Mouse (Mus musculus): ENCODE data around the gene Rpl9-ps6. TPM values are rescaled to one million over a fixed set of nuclear protein-coding genes. Genes with fewer than 3 reads are reported as not detected.
"Not testable (repeated sequence)": the region's sequence is repeated elsewhere in the genome, so short reads cannot be mapped to it uniquely, and the experiment has no call there.

Gene Rpl9-ps6
- polyA plus RNA-seq, 1 experiment = 33.5 TPM

DNA sequence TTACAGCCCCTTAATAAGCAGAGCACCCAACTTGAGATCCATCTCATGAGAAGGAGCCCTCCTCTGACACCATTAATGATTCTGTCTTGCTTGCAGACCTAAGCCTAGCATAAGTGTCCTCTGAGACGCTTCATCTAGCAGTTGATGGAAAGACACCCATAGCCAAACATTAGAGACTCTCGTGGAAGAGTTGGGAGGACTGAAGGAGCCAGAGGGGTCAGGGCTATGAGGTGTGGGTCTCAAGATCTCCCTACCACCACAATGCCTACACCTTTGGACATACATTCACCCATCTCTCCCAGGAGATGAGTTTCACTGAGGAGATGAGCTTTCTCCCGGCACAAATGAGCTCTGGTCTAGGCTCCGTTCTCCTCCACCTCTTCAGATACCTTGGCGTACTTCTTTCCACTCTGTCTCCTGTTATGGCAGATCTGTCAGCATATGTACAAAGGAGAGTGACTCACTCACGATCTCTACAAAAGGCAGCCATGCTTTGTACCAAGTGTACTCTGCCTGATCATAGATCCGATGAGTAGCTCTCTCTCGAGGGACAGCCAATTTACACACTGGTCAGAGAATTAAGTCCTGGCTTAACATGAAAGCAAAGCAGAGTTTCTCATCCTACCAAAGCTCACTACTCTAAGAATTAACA, 14.5 kb upstream of the Rpl9-ps6 start:
- no peak for DNase-seq (ENCODE audit: low read depth)
- TF ChIP-seq POLR2A (IDR thresholded peaks at IDR 0.05; ENCODE audit: borderline replicate concordance, extremely low read depth, insufficient read depth, insufficient read length, poor library complexity, severe bottlenecking) (no peak), CTCF (IDR thresholded peaks at IDR 0.05; ENCODE audit: borderline replicate concordance, extremely low read depth, insufficient read depth, insufficient read length) (no peak)

DNA sequence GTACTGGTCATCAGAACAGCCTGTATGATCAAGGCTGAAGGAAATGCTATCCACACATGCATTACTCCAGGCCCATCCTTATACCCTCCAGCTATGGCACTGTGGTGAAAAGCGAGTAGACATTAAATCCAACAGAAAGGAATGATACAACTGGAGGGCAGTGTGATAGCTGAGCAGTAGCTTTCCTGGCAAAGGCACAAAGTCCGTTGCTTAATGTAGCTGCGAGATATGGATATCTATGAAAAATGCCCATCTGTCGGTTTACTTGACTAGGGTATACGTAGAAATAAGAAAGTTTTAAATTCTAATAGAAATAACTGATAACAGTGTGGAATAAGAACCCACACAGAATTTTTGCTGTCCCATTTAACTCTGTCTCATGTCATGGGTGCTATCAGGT, 13.9 kb upstream of the Rpl9-ps6 start:
- no peak for DNase-seq (ENCODE audit: low read depth)
- TF ChIP-seq CTCF (IDR thresholded peaks at IDR 0.05; ENCODE audit: borderline replicate concordance, extremely low read depth, insufficient read depth, insufficient read length) (no peak), POLR2A (IDR thresholded peaks at IDR 0.05; ENCODE audit: borderline replicate concordance, extremely low read depth, insufficient read depth, insufficient read length, poor library complexity, severe bottlenecking) (no peak)

DNA sequence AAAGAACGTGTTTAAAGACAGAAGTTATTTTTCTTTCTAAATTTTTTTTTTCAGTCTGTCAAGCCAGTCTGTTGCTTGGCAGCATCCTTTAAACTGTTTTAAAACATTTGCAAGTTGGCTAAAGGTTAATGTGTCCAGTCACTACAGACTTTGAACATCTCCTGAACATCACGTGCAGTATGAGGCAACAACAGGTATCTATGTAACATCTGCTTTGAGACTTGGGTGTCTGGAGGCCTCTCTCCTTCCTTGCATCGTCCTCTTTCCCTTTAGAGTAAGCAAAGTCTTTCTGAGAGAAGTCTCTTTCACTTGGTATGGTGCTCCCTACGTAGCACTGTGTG, 10.3 kb upstream of the Rpl9-ps6 start:
- TF ChIP-seq CTCF (IDR thresholded peaks at IDR 0.05; ENCODE audit: borderline replicate concordance, extremely low read depth, insufficient read depth, insufficient read length) (no peak), POLR2A (IDR thresholded peaks at IDR 0.05; ENCODE audit: borderline replicate concordance, extremely low read depth, insufficient read depth, insufficient read length, poor library complexity, severe bottlenecking) (no peak)
- no peak for DNase-seq (ENCODE audit: low read depth)

DNA sequence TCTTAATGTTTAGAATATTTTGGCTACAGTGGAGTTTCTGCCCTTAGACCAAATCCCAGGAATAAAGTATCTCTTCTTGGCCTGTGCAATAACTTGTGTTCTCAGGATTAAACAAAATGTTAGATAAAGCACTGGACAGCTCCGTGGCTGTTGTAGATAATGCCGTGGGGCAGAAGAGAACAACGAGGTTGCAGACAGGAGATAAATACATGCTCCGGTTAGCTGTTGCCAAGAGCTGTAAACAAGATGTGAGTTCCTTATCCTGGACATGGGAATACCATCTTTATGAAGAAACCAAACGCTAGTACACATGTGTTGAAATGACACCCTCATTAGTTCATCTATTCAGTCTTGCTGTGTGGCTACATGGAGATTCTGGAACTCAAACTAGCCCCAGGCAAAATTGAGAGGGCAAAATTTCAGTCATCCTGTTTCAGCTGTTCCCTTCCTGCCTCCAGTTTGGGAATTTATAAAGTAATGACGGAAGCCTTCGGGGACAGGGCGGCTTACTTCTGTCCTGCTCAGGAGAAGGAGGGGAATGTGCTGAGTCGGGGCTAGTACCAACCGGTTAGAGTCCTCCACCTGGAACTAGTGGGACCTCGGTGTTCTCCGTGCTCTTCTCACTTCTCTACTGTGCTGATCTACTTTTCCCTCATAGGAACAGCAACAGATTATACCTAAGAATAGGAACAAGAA, 9.8 kb upstream of the Rpl9-ps6 start:
- DNase-seq (ENCODE audit: low read depth) = no peak
- TF ChIP-seq POLR2A (IDR thresholded peaks at IDR 0.05; ENCODE audit: borderline replicate concordance, extremely low read depth, insufficient read depth, insufficient read length, poor library complexity, severe bottlenecking) (no peak), CTCF (IDR thresholded peaks at IDR 0.05; ENCODE audit: borderline replicate concordance, extremely low read depth, insufficient read depth, insufficient read length) (no peak)

DNA sequence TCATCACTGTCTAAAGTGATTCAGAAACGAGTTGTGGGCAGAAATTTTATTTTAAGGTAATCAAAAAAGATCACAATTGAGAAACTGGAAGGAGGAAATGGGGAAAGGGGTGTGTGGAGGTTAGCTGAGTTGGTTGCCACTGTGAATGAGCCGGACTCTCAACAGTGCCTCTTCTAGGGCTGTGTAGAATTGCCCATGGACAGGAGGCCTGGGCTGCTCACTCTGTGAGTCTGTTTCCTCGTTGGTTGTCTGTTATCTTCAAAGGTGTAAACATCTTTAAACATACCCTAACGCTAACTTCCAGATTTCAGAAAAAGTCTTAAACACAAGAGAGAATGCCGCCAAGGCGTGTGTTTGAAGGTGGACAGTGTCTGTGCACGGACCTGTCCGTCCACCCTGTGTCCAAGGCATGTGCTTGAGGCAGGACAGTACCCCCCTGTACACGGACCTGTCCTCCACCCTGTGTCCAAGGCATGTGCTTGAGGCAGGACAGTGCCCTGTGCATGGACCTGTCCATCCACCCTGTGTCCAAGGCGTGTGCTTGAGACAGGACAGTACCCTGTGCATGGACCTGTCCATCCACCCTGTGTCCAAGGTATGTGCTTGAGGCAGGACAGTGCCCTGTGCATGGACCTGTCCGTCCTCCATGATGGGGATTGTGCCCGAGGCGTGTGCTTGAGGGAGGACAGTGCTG, 4.3 kb upstream of the Rpl9-ps6 start:
- TF ChIP-seq POLR2A (IDR thresholded peaks at IDR 0.05; ENCODE audit: borderline replicate concordance, extremely low read depth, insufficient read depth, insufficient read length, poor library complexity, severe bottlenecking) (no peak), CTCF (IDR thresholded peaks at IDR 0.05; ENCODE audit: borderline replicate concordance, extremely low read depth, insufficient read depth, insufficient read length) (no peak)
- DNase-seq (ENCODE audit: low read depth) = no peak

DNA sequence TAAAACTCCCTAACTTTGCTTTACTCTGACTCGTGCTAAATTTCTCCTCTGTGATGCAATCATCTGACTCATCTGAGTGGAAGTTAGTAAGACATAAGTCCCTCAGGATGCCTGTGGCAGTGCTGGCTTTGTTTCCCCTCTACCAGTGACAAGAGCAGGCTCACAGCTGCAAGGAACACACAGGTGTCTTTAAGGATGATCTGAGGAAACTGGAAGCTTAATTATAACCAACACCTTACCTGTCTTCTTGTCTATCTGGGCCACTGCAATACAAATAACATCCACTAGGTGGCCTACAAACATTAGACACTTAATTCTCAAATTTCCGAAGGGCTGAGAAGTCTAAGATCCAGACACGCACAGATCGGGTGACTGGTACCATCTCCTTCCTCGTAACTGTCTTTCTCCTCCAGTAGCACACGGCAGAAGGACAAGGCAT, 3.7 kb upstream of the Rpl9-ps6 start:
- peak; percentile 73 for DNase-seq (ENCODE audit: low read depth)
- TF ChIP-seq CTCF (IDR thresholded peaks at IDR 0.05; ENCODE audit: borderline replicate concordance, extremely low read depth, insufficient read depth, insufficient read length) (peak; percentile 57; the same call in 1 of the 2 replicates), POLR2A (IDR thresholded peaks at IDR 0.05; ENCODE audit: borderline replicate concordance, extremely low read depth, insufficient read depth, insufficient read length, poor library complexity, severe bottlenecking) (no peak)

DNA sequence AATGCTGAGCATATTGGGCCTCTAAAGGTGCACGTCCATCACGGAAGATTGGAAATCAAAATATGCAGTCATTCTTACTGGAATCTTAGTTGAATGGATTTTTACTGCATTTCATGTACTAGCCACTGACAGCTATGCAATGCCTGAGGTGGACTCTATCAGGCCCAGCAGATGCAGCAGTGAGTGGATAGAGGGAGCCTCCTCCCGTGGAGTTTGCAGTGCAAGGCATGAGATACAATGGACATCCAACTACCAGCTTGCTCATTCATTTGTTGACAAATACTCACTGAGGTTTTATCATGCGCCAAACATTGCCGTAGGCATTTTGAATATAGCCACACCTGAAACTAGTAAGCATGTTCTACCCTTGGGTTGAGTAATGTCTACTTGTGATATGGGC, 947 bp upstream of the Rpl9-ps6 start:
- no peak for TF ChIP-seq POLR2A (IDR thresholded peaks at IDR 0.05; ENCODE audit: borderline replicate concordance, extremely low read depth, insufficient read depth, insufficient read length, poor library complexity, severe bottlenecking)
- TF ChIP-seq CTCF (IDR thresholded peaks at IDR 0.05; ENCODE audit: borderline replicate concordance, extremely low read depth, insufficient read depth, insufficient read length) = no peak
- DNase-seq (ENCODE audit: low read depth) = no peak

DNA sequence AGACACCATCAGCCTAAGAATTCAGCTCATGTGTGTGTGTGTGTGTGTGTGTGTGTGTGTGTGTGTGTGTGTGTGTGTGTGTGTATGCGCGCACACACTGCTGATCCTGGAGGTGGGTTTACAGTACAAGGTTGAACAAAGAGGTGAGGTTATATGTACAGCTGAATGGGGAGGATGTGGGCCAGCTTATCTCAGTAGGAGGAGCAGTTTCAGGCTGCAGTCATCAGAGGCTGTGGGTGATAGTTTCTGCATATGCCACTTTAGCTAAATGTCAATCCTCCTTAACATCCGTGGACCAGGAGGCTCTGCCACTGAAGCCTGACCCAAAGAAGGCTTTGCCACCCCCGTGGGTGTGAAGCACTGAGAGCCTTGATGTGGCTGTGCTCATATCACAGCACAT, 1.1 kb downstream of the Rpl9-ps6 start:
- no peak for TF ChIP-seq CTCF (IDR thresholded peaks at IDR 0.05; ENCODE audit: borderline replicate concordance, extremely low read depth, insufficient read depth, insufficient read length)
- no peak for TF ChIP-seq POLR2A (IDR thresholded peaks at IDR 0.05; ENCODE audit: borderline replicate concordance, extremely low read depth, insufficient read depth, insufficient read length, poor library complexity, severe bottlenecking)
- DNase-seq (ENCODE audit: low read depth) = no peak

DNA sequence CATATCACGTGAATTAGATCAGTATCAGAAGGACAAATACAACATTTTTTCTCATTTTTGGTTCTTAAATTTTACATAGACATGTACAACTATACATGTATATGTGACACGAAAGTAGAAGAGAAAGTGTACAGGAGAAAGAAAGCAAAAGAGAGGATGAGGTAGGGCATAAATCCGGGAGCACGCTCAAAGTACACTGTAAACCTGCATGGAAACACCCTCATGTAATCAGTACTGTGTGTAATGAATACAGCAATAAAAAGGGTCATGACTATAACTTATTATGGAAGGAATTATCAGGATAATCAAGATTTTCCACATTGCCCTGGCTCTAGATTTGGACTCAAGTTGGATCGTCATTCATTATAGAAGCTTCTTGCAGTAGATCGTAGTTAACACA, 3.3 kb downstream of the Rpl9-ps6 start:
- TF ChIP-seq CTCF (IDR thresholded peaks at IDR 0.05; ENCODE audit: borderline replicate concordance, extremely low read depth, insufficient read depth, insufficient read length) = no peak
- no peak for TF ChIP-seq POLR2A (IDR thresholded peaks at IDR 0.05; ENCODE audit: borderline replicate concordance, extremely low read depth, insufficient read depth, insufficient read length, poor library complexity, severe bottlenecking)
- no peak for DNase-seq (ENCODE audit: low read depth)

DNA sequence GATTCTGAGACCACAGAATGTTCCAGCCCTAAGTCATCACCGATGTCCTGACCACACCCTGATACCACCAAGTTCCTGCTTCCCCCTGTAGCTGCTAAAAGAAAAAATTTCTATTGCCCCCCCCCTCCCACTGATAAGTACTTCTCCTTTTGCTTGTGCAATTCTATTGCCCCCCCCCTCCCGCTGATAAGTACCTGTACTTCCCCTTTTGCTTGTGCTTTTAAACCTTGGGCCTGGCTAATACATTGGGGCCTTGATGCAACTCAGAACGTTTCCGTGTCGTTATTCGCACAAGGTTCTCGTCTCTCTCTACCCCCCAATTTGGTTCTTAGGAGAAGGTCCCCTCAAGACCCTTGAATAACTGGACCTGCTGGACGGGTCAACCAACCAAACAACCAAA, 8.7 kb downstream of the Rpl9-ps6 start:
- not testable (repeated sequence) for DNase-seq (ENCODE audit: low read depth)

DNA sequence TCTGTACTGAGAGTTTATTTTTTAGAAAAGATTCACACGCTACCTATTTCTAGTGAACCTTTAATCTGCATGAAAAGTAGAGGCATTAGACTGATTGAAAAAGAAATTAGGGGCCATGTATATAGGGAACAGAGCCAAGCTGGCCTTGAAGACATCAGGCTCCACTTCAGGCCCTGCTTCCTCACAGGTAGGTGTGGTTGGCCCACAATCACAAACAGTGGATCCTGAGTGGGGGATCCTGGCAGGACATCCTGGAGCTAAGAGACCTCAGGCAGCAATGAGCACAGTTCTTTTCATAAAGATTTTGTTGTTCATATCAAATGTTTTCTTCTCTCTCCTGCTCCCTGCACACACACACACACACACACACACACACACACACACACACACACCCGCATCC, 9.6 kb downstream of the Rpl9-ps6 start:
- TF ChIP-seq CTCF (IDR thresholded peaks at IDR 0.05; ENCODE audit: borderline replicate concordance, extremely low read depth, insufficient read depth, insufficient read length) = no peak
- TF ChIP-seq POLR2A (IDR thresholded peaks at IDR 0.05; ENCODE audit: borderline replicate concordance, extremely low read depth, insufficient read depth, insufficient read length, poor library complexity, severe bottlenecking) = no peak
- no peak for DNase-seq (ENCODE audit: low read depth)

DNA sequence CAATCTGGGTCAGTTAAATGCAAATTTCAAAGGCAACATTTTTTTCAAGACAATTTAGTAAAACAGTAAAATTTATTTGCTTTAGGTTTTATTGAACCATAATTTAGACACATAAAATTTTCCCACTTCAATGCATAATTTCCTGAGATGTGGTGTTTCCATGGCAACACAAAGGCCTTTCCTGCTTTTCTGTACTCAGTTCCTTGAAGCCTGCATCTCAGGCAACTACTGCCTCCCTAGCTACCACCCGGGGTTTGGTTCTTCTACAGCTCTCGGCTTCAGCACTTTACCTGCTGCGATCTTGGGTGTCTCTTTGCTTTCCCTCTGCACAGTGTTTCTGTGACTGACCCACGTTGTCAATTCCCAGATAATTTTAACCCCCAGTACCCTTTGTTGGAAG, 14.1 kb downstream of the Rpl9-ps6 start:
- DNase-seq (ENCODE audit: low read depth) = peak; percentile 31
- TF ChIP-seq POLR2A (IDR thresholded peaks at IDR 0.05; ENCODE audit: borderline replicate concordance, extremely low read depth, insufficient read depth, insufficient read length, poor library complexity, severe bottlenecking) (no peak), CTCF (IDR thresholded peaks at IDR 0.05; ENCODE audit: borderline replicate concordance, extremely low read depth, insufficient read depth, insufficient read length) (no peak)

Data from brain, embryonic 14.5 days (tissue).